Mouse (Mus musculus): ENCODE measurements around the gene Gnb5.

Gene Gnb5

GRCm38 (mm10) chr9:75308621-75309020 lies 2.5 kb downstream of the Gnb5 start:
- DNase-seq, result no peak

GRCm38 (mm10) chr9:75312008-75312407 lies 5.9 kb downstream of the Gnb5 start:
- DNase-seq, result peak; percentile 48 to 80

GRCm38 (mm10) chr9:75313138-75313831 lies 7.2 kb downstream of the Gnb5 start:
- no peak for DNase-seq

- peak; percentile 41 to 66 for DNase-seq
These were observed 7.9 kb downstream of the Gnb5 start for GRCm38 (mm10) chr9:75313832-75314516.

- no peak for DNase-seq
These were observed 8.5 kb downstream of the Gnb5 start for GRCm38 (mm10) chr9:75314517-75315105.

- DNase-seq, result no peak
These were observed 9.2 kb downstream of the Gnb5 start for GRCm38 (mm10) chr9:75315238-75315637.

GRCm38 (mm10) chr9:75316771-75317170 lies 10.7 kb downstream of the Gnb5 start:
- DNase-seq, result no peak

GRCm38 (mm10) chr9:75318196-75318595 lies 12.1 kb downstream of the Gnb5 start:
- DNase-seq, result no peak

- DNase-seq, result no peak
These were observed 13.3 kb downstream of the Gnb5 start for GRCm38 (mm10) chr9:75319365-75319764.

- DNase-seq, result no peak
These were observed 16.2 kb downstream of the Gnb5 start for GRCm38 (mm10) chr9:75322099-75322885.

GRCm38 (mm10) chr9:75328047-75328446 lies 22.0 kb downstream of the Gnb5 start:
- no peak for DNase-seq

- DNase-seq, result no peak
These were observed 24.7 kb downstream of the Gnb5 start for GRCm38 (mm10) chr9:75330821-75331220.

GRCm38 (mm10) chr9:75334440-75334839 lies 28.4 kb downstream of the Gnb5 start:
- DNase-seq, result no peak

GRCm38 (mm10) chr9:75338016-75338415 lies 31.9 kb downstream of the Gnb5 start:
- DNase-seq, result no peak

- DNase-seq, result no peak
These were observed 36.3 kb downstream of the Gnb5 start for GRCm38 (mm10) chr9:75342433-75342832.

GRCm38 (mm10) chr9:75347458-75347857 lies 41.4 kb downstream of the Gnb5 start, which contains the start of gene Bcl2l10:
TSS of gene Bcl2l10 (plus strand) at chr9:75347758.
- no peak for DNase-seq

- no peak for DNase-seq
These were observed 42.0 kb downstream of the Gnb5 start for GRCm38 (mm10) chr9:75348066-75348465.

GRCm38 (mm10) chr9:75348641-75349040 lies 42.6 kb downstream of the Gnb5 start:
- DNase-seq, result no peak

GRCm38 (mm10) chr9:75353094-75353493 lies 47.0 kb downstream of the Gnb5 start:
- DNase-seq, result no peak

GRCm38 (mm10) chr9:75355783-75356182 lies 49.7 kb downstream of the Gnb5 start:
- DNase-seq, result no peak

- no peak for DNase-seq
These were observed 51.1 kb downstream of the Gnb5 start for GRCm38 (mm10) chr9:75357087-75357654.

- DNase-seq, result peak; percentile 21 to 58
These were observed 55.6 kb downstream of the Gnb5 start for GRCm38 (mm10) chr9:75361699-75362098.

GRCm38 (mm10) chr9:75362201-75362600 lies 56.1 kb downstream of the Gnb5 start:
- no peak for DNase-seq
